Mouse (Mus musculus): ENCODE data around the gene Wdr82. TPM values are rescaled to one million over a fixed set of nuclear protein-coding genes. Genes with fewer than 3 reads are reported as not detected.

Gene Wdr82
- total RNA-seq, 2 experiments from 2014 or later, result 72.2 to 81.4 TPM

DNA sequence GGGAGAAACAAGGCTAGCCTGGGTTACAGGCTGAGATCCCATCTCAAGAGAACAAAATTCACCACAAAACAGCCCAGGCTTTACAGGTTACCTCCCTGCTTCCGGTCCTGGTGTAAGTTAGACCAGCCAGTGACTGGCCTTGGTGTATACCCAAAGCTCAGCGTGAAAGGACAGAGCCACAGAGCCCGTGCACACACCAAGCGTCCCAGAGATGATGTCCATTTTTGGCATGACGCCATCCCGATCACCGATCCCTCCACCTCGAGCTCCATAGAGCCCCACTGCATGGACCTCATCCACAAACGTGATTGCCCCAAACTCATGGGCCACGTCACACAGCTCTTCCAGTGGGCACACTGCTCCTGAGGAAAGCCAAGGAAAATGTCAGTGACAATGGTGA, 67.2 kb downstream of the Wdr82 start:
- DNase-seq, result no peak
- intact Hi-C loops (cut with DNase I), result no loop called here

Small RNAs within 50 kb of the gene (microRNA-seq; reads per million reads assigned to microRNA genes)
- gene Mir135a-1 (0 to 0.24 reads per million in 2 experiments), gene Mirlet7g (92,889 to 99,894 reads per million in 2 experiments)

Other genes starting within 250 kb of the Wdr82 start
- gene Col6a5, start 210.3 kb upstream of the Wdr82 start, total RNA-seq (2021), result 1 to 10 TPM in 1 of 2 experiments, under 1 TPM in 1; 0.43 to 1.3 TPM
- gene Col6a4, start 74.1 kb upstream of the Wdr82 start, total RNA-seq (2021), result under 1 TPM; 0.02 to 0.05 TPM
- gene Glyctk, start 12.8 kb upstream of the Wdr82 start, total RNA-seq (2021), result 1 to 10 TPM; 1.7 to 1.8 TPM
- 10 to 100 TPM; 15.4 to 19.5 TPM for gene Ppm1m, start 28.8 kb downstream of the Wdr82 start, total RNA-seq (2021)
- 100 to 1,000 TPM; 112 to 132 TPM for gene Twf2, start 32.2 kb downstream of the Wdr82 start, total RNA-seq (2021)
- gene Tlr9, start 51.7 kb downstream of the Wdr82 start, total RNA-seq (2021), result under 1 TPM; 0.72 to 0.79 TPM
- gene Alas1, start 77.7 kb downstream of the Wdr82 start, total RNA-seq (2021), result 100 to 1,000 TPM; 492 to 534 TPM
- gene Poc1a, start 110.1 kb downstream of the Wdr82 start, total RNA-seq (2021), result 1 to 10 TPM; 6.4 to 7.2 TPM
- 10 to 100 TPM; 47.0 to 47.1 TPM for gene Dusp7, start 197.7 kb downstream of the Wdr82 start, total RNA-seq (2021)

All from heart, postnatal 10 days (tissue).